Mouse (Mus musculus) cerebellum, adult 9-11 months (tissue): ENCODE results near the gene Notch1.

Source experiments
- DNase-seq: peaks from one replicate; pipeline ENCODE4 v3.0.0; 2022

Gene Notch1

DNA sequence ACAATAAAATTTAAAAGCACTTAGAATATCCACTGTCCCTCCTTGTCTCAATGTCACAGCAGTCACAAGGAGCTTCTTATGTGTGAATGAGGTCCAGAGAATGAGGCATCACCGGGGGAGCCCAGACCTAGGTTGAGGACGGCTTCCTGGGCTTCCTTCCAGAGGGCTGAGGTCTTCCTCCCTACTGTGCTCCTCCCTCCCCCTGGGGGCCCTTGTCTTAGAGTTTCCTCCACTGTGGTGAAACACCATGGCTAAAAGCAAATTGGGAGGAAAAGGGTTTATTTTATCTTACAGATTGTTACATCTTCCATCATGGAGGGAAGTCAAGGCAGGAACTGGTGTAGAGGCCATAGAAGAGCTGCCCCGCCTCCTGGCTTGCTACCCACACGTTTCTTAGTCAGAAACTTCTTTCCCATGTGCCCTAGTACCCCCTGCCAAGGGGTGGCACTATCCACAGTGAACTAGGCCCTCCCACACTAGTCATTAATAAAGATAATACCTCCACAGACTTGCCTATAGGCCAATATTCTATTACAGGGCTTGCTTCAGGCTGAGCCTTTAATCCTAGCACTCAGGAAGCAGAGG, 12.8 kb upstream of the Notch1 start:
- no peak for DNase-seq

- no peak for DNase-seq
Measured at GRCm38 (mm10) chr2:26526443-26527257, 10.2 kb upstream of the Notch1 start.

- DNase-seq = no peak
Measured at GRCm38 (mm10) chr2:26525355-26526018, 9.0 kb upstream of the Notch1 start.

- DNase-seq = no peak
Measured at GRCm38 (mm10) chr2:26522327-26522726, 5.9 kb upstream of the Notch1 start.

DNA sequence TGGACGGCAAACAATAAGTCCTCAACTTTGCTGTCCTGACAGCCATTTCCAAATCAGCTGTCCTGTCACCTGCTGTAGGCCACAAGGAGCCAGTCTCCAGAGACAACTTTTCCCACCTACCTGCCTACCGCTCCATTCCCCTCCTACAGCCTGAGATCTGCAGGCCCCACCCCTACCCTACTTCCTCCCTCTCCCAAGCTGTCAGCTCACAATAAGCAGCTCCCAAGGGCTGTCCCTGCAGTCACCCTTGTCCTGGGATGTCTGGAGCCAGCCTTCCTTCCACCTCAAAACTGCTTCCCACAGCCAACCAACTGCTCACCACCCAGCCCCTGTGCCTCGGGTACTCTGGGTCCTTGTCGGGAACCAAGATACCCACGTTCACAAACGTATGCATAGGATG, 3.3 kb upstream of the Notch1 start:
- DNase-seq = no peak

- no peak for DNase-seq
Measured at GRCm38 (mm10) chr2:26516987-26517386, 524 bp upstream of the Notch1 start.

DNA sequence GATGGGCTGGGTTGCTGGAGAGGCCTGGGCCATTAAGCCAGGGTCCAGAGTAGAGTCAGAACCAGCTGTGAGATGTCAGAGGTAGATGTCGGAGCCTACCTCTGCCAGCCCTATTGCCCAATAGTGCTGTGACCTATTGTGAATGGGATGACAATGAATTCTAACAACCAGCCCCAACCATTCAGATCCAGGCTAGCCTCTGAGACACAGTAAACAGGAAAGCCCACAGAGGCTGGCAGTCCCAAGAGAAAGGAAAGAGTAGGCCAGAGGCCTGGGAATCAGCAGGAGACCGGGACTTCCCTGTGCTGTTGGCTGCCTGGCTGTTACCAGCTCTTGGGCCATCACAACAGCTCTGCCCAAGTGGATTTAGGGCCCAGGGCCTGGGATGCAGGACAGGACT, 1.1 kb downstream of the Notch1 start:
- DNase-seq = no peak

- no peak for DNase-seq
Measured at GRCm38 (mm10) chr2:26513105-26513745, 3.2 kb downstream of the Notch1 start.

GRCm38 (mm10) chr2:26508661-26509060, 7.8 kb downstream of the Notch1 start:
- DNase-seq = no peak

GRCm38 (mm10) chr2:26507961-26508391, 8.5 kb downstream of the Notch1 start:
- DNase-seq = no peak

DNA sequence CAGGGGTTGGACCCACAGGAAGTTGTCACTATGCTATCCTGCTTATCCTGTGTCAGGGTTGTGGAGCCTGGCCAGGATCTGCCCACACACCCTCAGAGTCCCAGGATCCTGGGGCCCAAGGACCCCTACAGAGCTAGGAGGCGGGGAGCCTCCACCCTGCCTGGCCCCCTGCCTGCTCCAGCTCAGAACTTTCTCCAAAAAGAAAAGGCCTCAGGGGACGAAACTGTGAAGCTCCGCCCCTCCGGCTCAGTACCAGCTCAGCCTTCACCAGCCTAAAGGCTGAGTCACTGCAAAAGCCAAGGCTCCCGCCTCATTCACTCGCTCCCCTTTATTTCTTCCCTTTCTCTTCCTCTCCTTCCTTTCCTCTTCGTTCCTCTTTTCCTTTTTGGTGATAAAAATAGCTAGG, 9.0 kb downstream of the Notch1 start:
- no peak for DNase-seq

- DNase-seq = no peak
Measured at GRCm38 (mm10) chr2:26506746-26507280, 9.7 kb downstream of the Notch1 start.

GRCm38 (mm10) chr2:26504772-26505480, 11.5 kb downstream of the Notch1 start:
- DNase-seq = no peak

DNA sequence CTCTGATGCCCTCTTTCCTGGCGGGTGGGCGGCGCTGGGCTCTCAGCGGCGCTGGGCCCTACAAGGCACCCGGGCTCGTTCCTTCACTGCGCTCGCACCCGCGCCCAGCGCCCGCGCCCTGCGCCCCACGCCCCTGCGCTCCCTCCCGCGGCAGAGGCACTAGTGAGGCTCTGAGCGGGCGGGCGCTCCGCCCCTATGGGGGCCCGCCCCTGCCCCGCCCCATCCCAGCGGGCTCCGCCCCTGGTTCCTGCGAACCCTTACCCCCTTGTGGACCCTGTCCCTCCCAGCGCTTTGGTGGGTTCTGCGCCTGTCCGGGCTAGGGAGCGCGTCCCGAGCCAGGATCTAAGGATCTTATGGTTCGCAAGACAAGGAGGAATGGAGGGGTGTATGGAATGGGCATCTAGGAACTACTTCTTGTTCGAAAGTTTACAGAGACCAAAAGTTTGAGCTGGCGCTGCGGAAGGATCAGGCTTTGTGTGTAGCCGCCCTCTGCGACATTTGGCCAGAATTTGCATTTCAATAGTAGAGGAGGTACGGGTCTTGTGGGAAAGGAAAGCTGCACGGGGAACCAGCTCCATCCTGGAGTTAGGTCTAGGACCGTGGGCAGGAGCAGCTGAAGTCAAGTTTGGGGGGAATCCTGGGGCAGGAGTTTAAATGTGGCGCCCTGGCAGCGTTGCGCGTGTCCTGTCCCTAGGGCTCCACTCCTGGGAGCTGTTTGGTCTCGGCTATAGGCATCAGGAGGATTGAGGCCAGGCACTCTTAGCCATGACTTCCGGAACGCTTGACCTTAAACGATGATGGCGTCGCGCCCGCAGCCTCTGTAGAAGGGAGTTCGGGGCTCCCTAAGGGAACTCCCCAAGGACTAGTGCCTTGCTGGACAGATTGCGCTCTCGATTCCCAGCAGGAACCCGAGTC, 12.5 kb downstream of the Notch1 start:
- no peak for DNase-seq

DNA sequence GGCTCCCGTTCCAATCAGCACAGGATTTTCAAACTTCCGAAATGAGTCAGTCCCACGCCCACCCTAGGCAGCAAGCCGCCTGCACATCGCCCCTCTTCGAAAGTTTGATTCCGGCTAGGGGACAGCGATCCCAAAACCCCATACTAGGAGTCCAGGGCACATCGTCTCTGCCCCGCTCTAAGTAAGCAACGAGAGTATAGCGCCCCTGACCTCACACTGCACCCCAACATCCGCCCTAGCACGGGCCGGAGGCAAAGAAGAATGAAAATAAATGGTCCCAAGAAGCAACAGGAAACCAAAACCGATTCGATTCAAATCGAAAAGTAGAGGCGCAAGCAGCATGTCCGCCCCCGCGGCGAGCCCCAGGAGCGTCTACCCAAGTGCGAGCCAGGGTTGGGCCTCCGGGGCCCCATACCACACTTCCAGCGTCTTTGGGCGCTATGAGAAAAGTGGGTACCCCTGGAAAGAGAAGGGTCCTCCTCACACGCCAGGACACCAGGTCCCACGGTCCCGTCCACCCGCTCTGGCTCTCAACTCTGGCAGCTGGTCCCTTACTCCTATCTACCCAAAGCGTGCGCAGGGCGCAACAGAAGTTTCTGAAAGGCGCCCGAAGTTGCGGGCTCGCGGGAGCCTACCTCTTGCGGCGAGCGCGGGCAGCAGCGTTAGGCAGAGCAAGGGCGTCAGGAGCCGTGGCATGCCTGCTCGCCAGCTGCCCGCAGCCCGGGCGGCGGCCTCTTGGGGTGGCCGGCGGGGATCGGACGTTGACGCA, 13.4 kb downstream of the Notch1 start:
- no peak for DNase-seq

DNA sequence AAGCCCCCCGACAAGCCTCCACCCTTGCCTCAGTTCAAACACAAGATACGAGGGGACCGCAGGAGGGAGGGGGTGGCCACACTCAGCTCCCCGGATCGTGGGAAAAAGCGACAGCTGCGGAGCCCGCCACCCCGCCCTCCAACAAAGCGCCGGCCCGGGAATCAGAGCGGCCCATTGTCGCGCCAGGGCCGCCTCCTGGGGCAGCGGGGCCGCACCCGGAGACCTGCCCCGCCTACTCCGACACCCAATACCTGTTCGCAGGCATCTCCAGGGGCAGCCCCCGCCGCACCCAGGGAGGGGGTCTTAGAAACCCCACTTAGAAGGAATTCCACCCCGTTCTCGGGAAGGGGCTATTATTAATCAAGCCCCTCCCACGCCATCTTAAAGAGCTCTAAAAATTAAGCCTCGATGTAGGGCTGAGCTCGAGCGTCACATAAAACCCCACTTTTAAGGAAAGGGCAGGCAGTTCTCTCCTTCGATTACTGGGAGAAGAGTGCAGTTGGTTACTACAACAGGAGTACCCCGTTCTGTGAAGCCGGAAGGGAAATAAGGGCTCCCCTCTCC, 14.1 kb downstream of the Notch1 start:
- no peak for DNase-seq

- DNase-seq = no peak
Measured at GRCm38 (mm10) chr2:26501651-26502141, 14.8 kb downstream of the Notch1 start.

- peak; percentile 31 for DNase-seq
Measured at GRCm38 (mm10) chr2:26500599-26501370, 15.7 kb downstream of the Notch1 start.

DNA sequence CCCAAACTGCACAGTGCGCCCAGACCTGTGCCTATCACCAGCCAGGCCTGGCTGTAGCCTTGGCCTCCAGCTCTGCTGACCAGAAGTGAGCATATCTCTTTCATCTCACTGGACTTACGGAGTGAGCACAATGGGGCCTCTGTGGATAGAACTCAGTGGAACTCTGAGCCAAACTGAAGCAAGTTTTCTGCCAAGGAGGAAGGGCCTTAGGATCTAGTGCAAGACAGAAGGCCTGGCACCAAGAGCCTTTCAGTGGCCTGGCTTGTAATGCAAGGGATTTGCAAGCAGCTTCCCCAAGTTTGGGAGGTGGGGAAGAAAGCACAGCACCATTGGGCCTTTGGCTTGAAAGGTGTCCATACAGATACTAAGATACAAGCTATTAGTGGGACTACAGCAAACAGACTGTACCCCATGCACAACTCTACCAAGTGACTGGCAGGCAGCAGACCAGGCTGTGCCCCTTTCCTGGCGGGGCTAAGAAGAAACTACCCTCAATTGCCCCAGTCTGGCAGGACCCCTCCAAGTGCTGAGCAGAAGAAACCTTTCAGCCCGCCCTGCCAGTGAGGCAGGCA, 16.4 kb downstream of the Notch1 start:
- peak; percentile 32 for DNase-seq
